Mouse (Mus musculus) kidney, adult 11 months (tissue): Measurements from ENCODE around the gene Golgb1.

Source experiments
- DNase-seq: peaks from one replicate; pipeline ENCODE4 v3.0.0; 2022

Gene Golgb1

DNA sequence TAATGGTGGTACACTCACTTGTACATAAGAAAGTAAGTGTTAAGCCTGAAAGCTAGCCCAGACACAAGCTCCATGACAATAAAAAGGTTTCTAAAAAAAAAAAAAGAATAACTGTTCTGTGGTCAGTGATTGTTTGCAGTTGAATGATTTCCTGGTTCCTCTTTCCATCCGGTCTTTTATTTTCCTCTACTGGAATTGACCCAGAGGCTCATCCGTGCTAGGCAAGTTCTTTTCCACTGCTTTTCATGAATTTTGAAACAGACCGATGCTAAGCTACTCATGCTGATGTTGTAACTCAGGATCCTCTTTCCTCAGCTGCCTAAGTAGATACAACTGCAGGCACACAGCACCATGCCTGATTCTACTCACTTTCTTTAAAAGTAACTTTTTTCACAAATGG is 45.5 kb downstream of the Golgb1 start:
- DNase-seq, result no peak

- no peak for DNase-seq
Observed at GRCm38 (mm10) chr16:36921067-36921613, 46.2 kb downstream of the Golgb1 start.

DNA sequence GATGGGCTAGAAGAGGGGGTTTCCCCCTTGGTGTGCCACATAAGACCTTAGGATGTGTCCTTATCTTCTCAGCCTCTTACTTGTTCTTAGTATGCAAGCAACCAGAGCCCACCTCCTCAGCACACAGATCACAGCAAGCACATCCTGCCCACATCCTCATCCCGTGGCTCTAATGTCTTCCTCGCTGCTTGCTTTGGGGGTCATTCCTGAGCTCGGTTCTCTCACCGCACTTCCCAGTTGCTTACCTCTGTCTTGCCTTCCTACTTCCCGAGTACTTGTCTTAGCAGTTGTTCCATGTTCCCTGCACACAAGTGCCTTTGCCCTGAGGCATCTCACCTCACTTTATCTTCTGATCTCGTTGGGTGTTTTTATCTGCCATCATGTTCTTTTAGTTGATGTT is 47.0 kb downstream of the Golgb1 start:
- DNase-seq, result no peak

GRCm38 (mm10) chr16:36924312-36924711 is 49.4 kb downstream of the Golgb1 start:
- no peak for DNase-seq

GRCm38 (mm10) chr16:36925351-36925750 is 50.4 kb downstream of the Golgb1 start:
- DNase-seq, result no peak

DNA sequence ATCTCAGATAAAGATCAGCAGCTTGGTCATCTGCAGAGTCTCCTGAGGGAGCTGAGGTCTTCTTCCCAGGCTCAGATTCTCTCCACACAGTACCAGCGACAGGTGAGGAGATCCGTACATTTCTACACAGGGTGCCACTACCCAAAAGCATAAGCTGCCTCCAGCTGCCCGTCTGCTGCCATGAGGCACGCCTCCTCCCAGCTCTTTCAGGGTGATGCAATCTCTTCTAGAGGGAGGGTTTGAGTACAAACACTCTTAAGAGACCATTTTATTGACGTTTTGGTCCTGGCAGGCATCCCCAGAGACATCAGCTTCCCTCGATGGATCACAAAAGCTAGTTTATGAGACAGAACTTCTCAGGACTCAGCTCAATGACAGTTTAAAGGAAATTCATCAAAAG is 50.9 kb downstream of the Golgb1 start:
- DNase-seq, result no peak

- DNase-seq, result no peak
Observed at GRCm38 (mm10) chr16:36926514-36927447, 51.8 kb downstream of the Golgb1 start.

DNA sequence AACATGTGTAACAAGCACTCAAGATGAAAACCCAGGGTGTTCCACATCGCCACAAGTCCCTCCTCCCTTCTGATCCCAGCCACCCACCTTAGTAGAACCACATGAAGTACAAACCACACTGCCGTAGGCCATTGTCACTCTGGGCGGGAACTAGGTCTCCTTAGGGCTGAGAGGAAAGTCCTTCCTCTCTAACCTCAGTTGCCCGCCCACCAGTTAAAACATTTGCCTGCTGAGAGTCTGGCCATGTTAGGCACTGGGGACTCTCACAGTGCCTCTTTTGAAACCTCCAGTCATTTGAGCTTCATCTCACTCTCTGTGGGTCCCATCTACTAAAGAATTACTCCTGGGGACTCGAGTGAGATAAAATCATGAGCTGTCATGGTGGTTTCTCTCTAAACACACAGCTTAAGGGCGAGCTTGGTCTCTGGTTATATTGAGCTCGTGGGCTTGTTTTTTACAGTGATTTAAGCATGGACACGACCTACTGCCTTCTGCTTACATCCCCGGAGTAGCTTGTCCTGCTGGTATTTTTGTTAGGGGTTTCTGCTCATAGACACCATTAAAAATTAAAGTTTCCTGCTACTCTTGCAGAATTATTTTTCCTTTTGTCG is 52.7 kb downstream of the Golgb1 start:
- DNase-seq, result no peak

DNA sequence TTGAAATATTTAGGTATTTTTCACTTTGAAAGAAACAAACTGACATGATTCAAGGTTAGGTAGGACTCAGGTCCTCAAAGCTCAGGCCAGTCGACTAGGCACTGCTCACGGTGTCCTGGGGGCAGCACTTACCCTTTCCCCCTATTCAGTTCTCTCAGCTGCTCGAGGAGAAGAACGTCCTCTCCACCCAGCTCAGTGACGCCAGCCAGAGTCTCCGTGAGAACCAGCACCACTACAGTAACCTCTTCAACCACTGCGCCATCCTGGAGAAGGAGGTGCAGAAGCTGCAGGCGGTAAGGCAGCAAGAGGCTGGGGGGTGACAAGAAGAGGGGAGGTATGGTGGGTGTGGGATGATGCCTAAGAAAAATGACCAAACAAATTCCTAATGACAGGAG is 53.2 kb downstream of the Golgb1 start:
- DNase-seq, result no peak

DNA sequence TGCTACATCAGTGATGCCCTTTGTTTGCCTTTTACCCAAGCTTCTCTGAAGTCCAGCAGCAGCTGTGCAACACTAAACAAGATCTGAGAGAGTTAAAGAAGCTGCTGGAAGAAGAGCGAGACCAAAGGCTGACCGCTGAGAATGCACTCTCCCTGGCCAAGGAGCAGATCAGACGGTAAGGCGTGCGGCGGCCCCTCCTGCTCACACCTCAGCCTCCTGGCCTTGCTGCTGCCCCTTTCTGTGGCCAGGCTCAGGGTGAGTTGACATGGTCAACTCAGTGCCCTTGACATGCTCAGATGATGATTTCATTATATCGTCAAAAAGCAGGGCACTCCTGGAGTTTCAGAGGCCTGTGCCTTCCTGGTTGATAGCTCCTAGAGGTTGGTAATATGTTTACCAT is 54.3 kb downstream of the Golgb1 start:
- DNase-seq, result no peak

DNA sequence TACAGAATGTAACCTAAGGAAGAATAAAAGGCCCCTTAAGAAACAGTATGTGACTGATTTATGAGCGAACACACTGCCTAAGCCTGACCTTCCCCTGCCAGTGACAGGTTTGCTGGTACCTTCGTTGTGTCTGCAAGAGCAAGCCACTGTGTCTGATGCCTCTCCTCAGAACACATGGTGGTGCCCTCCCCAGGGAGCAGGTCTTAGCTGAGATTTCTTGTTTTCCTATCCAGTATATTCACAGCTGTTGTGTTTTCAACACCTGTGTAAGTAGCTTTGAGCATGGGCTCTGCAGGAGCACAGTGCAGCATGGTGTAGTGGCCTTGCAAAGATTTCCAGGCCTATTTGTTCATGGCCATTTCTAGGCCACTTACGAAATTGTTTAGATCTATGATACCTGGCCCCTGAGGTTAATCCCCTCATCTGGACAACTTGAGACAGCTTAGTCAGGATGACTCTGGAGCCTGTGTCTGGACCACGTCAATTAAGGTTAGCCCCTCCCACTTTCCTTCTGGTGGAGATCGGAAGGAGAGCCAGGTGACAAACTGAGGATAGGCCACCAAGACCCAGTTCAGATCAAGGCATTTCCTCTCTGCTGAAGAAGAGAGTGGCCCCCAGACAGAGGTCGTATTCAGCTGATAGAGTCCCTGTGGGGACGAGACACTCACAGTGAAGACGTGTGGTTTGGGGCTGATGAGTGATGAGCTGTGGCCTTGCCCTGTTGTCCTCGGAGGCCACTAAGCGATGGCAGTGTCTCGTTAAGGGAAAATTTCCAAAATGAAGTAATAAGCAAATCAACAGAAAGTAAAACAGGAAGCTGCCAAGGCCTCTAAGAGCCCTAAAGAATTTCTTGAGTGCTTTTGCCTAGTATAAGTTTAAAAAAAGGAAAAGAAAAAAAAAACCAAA is 55.5 kb downstream of the Golgb1 start:
- DNase-seq, result no peak

GRCm38 (mm10) chr16:36931381-36931780 is 56.4 kb downstream of the Golgb1 start:
- DNase-seq, result no peak

DNA sequence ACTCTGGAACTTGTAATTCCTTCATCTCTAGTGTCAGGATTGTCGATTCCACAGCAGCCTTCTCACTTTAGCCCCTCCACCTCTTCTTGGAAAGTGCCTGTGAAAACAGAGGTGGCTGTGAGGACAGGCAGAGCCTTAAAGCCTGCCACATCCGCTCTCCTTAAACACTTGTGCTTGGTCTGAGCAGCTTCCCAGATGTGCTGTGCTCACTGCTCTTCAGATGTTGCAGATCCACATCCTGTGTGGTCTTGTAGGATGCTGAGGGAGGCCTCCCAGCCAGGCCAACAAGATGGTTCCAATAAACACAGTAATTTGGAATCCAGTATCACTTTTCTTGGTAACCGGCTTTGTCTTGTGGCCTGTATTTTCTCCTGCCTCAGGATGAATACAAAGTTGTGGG is 57.0 kb downstream of the Golgb1 start:
- DNase-seq, result no peak

DNA sequence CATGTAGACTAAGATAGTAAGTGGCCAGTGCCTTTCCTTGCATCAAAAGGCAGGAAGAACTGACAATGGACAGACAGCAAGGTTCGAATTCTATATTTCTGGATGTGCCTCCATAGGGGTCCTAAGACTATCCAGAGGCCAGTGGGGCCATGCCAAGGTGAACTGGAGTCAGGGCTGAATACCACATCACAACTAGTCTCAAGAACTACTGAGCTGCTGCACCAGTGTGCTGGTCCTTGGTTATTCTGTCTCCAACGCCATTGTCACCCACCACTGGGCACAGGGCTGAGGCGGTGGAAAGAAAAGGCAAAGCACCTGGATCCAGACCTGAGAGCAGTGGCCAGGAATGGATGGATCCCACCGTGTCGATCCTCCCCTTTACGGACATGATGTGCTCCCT is 57.6 kb downstream of the Golgb1 start:
- no peak for DNase-seq

DNA sequence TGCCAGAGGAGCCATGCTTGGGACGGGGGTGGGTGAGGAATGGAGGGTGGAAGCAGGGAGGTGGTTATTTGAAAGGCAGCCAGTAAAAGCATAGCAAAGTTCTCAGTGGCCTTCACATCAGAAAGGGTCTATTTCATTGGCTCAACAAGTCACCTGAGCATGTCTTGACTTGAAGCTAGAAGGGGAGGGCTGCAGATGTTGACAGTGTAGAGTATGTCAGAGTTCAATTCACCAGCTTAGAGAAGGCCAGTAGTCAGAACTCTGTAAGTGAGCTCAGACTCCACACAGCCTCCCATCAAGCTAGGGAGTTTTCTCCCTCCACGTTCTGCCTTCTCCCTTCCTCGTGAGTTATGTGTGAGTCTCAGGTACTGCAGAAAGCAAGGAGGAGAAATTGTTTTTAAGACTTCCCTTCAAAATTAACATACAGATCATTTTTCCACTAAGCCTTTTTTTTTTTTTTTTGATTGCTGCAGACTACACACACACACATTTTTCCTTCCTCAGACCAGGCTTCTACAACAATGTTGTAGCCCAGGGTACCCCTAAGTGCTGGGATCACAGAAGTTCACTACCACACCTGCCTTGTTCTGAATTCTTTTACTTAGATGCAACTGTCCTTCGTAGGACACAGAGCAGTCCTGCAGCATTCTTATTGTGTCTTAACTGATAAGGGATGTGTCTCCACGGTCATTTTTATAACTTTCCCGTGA is 59.3 kb downstream of the Golgb1 start:
- DNase-seq, result peak; percentile 24

- no peak for DNase-seq
Observed at GRCm38 (mm10) chr16:36934841-36935620, 60.1 kb downstream of the Golgb1 start, which contains the start of gene Hcls1. Gene Hcls1, plus strand, starts transcription at chr16:36934983.

DNA sequence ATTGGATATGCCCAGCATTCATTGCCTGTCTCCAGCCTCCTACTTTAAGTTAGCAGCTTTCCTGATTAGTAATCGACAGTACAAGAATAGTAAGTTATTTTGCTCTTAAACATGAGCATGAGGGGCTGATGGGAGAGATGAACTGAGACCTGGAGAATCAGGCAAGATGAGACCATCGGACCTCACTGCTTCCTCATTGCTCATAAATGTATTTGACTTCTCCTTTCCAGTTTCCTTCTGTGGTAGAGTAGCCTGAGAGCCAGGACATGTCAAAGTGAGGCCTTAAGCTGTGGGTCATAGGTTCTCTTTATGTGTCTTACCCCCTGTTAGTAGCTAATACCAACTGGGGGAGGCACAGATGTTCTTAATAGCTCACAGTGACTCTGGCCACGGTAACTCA is 60.9 kb downstream of the Golgb1 start:
- DNase-seq, result no peak

DNA sequence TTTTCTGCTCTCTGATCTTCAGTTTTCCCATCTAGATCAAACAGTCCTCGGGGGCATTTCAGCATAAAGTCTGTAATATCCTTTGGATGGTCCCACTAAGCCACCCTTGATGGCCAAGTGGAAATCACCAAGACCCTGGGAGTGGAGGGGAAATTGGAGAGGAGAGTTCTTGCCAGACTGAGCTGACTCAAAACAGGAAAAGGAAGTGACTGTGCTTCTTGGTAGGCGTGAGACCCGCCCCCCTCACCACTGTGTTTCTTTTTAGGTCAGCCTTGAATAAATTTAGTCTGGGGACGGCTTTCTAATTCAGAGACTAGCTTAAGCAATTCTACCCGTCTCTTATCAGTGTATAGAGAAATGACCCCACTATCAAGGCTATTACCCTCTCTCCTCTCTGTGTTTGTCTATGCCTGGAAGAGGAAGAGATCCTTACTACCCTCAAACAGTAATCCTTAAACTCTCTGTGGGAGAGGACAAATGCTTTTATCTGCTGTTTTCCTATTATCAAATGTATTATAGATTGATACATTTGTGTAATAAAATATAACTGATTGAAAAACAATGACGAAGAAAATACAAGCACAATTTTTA is 66.3 kb downstream of the Golgb1 start:
- DNase-seq, result no peak

DNA sequence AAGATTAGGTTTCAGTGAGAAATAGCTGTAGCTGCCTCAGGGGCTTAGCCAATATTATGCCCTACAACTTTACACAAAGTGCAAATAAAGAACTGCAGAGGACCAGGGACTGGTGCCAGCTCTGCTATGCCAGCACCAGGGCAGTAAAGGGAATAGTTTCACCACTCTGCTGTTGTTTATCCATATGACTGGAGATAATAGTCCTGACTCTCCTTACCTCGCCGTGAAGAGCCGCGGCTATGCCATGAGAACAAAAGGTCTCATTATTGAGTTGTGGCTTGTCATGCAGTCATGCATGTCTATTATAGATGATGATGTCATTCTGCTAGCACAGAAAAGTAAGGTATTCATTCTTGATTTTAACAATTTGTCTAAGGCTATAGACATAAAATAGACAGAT is 67.0 kb downstream of the Golgb1 start:
- no peak for DNase-seq

DNA sequence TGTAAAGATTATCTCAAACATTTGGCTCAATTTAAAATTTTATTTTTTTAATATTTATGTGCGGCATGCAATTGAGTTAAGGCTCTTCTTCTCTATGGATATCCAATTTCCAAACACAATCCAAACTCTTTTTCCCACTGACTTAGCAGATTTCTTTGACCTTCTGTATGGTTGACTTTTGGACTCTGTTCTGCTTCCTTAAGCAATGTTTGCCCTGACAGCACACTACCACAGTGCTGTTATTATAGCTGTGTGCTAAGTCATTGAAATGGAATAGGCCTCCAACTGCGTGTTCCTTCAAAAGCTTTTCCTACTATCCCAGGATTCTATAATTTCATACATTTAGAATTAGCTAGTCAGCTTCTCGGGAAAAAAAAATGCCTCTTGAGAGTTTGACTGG is 68.7 kb downstream of the Golgb1 start:
- peak; percentile 36 for DNase-seq

DNA sequence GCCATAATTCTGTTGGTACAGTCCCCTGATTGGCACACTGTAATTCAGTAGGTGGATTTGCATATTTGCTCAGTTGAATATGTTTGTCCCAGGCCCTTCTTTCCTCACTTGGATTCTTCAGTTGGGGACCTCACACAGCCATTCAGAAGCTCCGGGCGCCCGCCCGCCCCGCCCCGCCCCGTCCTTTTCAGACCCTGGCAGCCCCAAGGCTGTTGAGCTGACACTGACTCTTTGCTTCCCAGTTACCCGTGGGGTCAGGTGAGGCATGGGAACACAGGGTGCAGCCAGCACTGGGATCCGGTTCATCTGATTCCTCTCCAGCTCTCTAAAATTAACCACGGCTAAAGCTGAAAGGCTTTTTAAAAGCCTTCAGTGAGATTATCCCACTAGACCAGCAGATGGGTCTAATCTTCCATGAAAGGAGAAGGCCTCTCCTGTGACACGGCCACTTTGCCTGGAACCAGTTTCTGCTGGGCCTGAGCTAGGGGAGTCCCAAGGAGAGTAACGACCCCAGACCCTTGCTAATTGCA is 70.0 kb downstream of the Golgb1 start:
- DNase-seq, result peak; percentile 83
